Mouse (Mus musculus): ENCODE measurements around the gene Alyref.

GRCm38 (mm10) chr11:120631726-120632448 is 33.7 kb upstream of the Alyref start:
- TF ChIP-seq CTCF (IDR thresholded peaks at IDR 0.05; ENCODE audit: control insufficient read depth, insufficient read depth, insufficient replicate concordance, low read depth, low read length) (no peak), POLR2A (IDR thresholded peaks at IDR 0.05; ENCODE audit: control insufficient read depth, low read depth, low read length) (no peak)
